Mouse (Mus musculus): ENCODE measurements at regions not wholly inside any gene's neighbourhood (a gene's known extent, or its start where the extent isn't known, plus 50 kb on each side); places are given as distances from the start of the nearest gene placed in this dataset.

DNA sequence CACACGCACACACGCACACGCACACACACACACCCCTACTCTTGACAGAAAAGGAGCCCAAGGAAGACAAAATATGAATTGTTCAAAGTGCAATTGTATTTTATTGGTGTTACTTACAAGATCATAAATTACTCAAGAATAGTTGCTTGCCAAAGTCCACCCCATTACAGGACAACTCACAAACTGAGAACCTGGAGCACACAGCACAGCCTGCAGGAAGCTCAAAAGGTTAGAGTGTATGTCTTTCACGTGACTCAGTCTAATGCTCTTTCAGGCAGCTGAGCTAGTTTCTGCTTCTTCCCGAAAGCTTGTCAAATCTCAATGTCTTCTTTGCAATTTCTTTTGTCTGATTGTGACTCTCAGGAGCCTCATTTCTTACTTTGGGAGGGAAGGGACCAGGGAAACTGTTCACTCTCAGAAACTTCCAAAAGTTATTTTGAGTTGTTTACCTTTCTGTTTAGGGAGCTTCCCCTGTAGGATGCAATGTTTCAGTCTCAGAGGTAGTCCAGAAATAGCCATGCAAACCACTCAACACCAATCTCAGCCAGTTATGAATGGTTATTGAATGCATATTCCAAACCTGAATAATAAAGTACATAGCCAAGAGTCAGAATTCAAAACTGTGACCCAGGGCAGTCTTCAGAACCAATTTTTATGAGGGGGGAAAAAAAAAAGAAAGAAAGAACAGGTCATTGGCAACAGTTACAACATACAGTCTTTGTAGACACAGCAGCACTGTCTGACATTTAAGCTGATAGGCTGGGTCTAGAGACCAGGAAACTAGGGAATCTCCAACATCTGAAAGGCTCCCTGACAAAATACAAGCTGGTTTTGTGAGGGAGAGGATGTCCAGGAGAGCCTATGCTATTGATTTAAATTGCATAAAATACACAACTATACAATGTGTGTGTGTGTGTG, 1267.1 kb downstream of the Otol1 start:
- in situ Hi-C loops (cut with MboI, MseI), result loop anchor here (25.0 kb wide), 1 partner anchor 1763 kb away; no protein-coding TSS in a partner anchor

DNA sequence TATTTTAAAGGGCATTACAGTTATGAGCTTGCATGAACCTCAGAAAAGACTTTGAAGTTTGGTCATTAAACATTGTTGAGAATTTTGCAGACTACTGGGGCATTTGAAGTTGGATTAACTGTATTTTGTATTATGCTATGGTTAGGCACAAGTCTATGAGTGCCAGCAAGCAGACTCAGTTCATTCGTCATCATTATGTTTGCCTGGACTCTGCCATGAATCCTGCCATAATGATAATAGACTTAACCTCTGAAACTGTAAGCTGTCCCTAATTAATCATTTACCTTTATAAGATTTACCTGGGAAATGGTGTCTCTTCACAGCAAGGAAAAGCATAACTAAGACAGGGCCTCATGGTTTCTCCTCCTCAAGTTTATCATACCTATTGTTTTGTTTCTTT, 1289.1 kb downstream of the Otol1 start:
- in situ Hi-C loops (cut with MboI, MseI), result loop anchor here (25.0 kb wide), 1 partner anchor 1741 kb away; no protein-coding TSS in a partner anchor

All from T-helper 1 cell (primary cell).